Mouse (Mus musculus) liver, adult 2 months (tissue): ENCODE measurements at regions not wholly inside any gene's neighbourhood (a gene's known extent, or its start where the extent isn't known, plus 50 kb on each side); places are given as distances from the start of the nearest gene placed in this dataset.

Experiments
- DNase-seq: peaks from one replicate; pipeline ENCODE4 v3.0.0-alpha.2; 2011; ENCODE audit warnings: low read depth, low spot score; ENCODE audit errors: extremely low read depth
- H3K27ac ChIP-seq: fragments of 200-500 bp; replicated peaks from 2 replicates; pipeline ENCODE4 v1.5.1; 2012; ENCODE audit warnings: low read depth, mild to moderate bottlenecking, control low read depth, inconsistent platforms, low read length; ENCODE audit not compliant: insufficient read depth
- H3K27me3 ChIP-seq: fragments of 200-500 bp; 2 replicates; pipeline ENCODE4 v1.6.1; 2012; ENCODE audit warnings: mild to moderate bottlenecking, moderate library complexity, low read length, inconsistent platforms; ENCODE audit not compliant: control insufficient read depth, insufficient read depth
- H3K36me3 ChIP-seq: fragments of 200-500 bp; 2 replicates; pipeline ENCODE4 v1.6.1; 2012; ENCODE audit warnings: low read length, inconsistent platforms; ENCODE audit not compliant: control insufficient read depth, insufficient read depth
- H3K4me1 ChIP-seq: fragments of 200-500 bp; 2 replicates; pipeline ENCODE4 v1.6.1; 2011; ENCODE audit warnings: low read length; ENCODE audit not compliant: control insufficient read depth, insufficient read depth
- H3K4me3 ChIP-seq: fragments of 200-500 bp; 2 replicates; pipeline ENCODE4 v1.5.1; 2011; ENCODE audit warnings: low read depth, mild to moderate bottlenecking, control low read depth, low read length, moderate library complexity; ENCODE audit not compliant: insufficient read depth
- H3K79me2 ChIP-seq: fragments of 200-500 bp; 2 replicates; pipeline ENCODE4 v1.6.1; 2012; ENCODE audit warnings: inconsistent platforms, mild to moderate bottlenecking, low read length, moderate library complexity; ENCODE audit not compliant: control insufficient read depth, insufficient read depth
- H3K9ac ChIP-seq: fragments of 200-500 bp; 2 replicates; pipeline ENCODE4 v1.6.1; 2012; ENCODE audit warnings: low read depth, mild to moderate bottlenecking, control low read depth, inconsistent platforms, low read length
- CTCF ChIP-seq: fragments of 200-500 bp; IDR thresholded peaks from 2 replicates; pipeline ENCODE4 v1.5.1; 2011; ENCODE audit warnings: low read depth, low read length, control low read depth
- POLR2A ChIP-seq: fragments of 200-500 bp; IDR thresholded peaks from 2 replicates; pipeline ENCODE4 v1.6.1; 2011; ENCODE audit warnings: low read length, control low read depth; ENCODE audit not compliant: insufficient read depth; ENCODE audit errors: extremely low read depth
- WGBS: fragments of 180-500 bp; shearing (Covaris S2); methylation state at CpG from one replicate; pipeline ENCODE4 v1.1.7; 2018; 5-methylcytosine and 5-hydroxymethylcytosine counted together

GRCm38 (mm10) chr1:13437747-13438394 is 2024.0 kb downstream of the A830018L16Rik start:
- no peak overlapping the region for H3K27ac ChIP-seq
- no peak overlapping the region for H3K4me3 ChIP-seq
- no peaks in the 10 kb centered on the region for H3K79me2 ChIP-seq
- no peak for TF ChIP-seq CTCF
- no peak for TF ChIP-seq POLR2A
- peaks cover 2% of the 10 kb centered on the region; the same call in 1 of the 2 replicates for H3K4me1 ChIP-seq
- DNase-seq = peak; percentile 65
- H3K9ac ChIP-seq = no peak overlapping the region
- no peaks in the 10 kb centered on the region for H3K36me3 ChIP-seq
- WGBS = 17% methylated on average over 6 of the region's 6 CpGs
- no peaks in the 10 kb centered on the region for H3K27me3 ChIP-seq

- DNase-seq = no peak
- Histone ChIP-seq H3K4me1 (peaks cover 2% of the 10 kb centered on the region; the same call in 1 of the 2 replicates), H3K27ac (no peak overlapping the region), H3K27me3 (no peaks in the 10 kb centered on the region), H3K79me2 (no peaks in the 10 kb centered on the region), H3K36me3 (no peaks in the 10 kb centered on the region), H3K9ac (no peak overlapping the region), H3K4me3 (no peak overlapping the region)
- TF ChIP-seq POLR2A (no peak), CTCF (no peak)
- WGBS = 73% methylated on average over 6 of the region's 6 CpGs
Measured at GRCm38 (mm10) chr1:13442366-13442765, 2028.5 kb downstream of the A830018L16Rik start.

- no peak overlapping the region for H3K9ac ChIP-seq
- H3K36me3 ChIP-seq = no peaks in the 10 kb centered on the region
- no peaks in the 10 kb centered on the region for H3K27me3 ChIP-seq
- DNase-seq = no peak
- no peaks in the 10 kb centered on the region for H3K79me2 ChIP-seq
- H3K4me1 ChIP-seq = no peaks in the 10 kb centered on the region
- H3K4me3 ChIP-seq = no peak overlapping the region
- WGBS = 67% methylated on average over 2 of the region's 2 CpGs
- TF ChIP-seq CTCF = no peak
- TF ChIP-seq POLR2A = no peak
- no peak overlapping the region for H3K27ac ChIP-seq
Measured at GRCm38 (mm10) chr1:13454534-13454933, 2040.6 kb downstream of the A830018L16Rik start.

- no peak overlapping the region for H3K27ac ChIP-seq
- no peak for TF ChIP-seq CTCF
- no peak for TF ChIP-seq POLR2A
- no peak overlapping the region for H3K9ac ChIP-seq
- 79% methylated on average over 3 of the region's 3 CpGs for WGBS
- no peaks in the 10 kb centered on the region for H3K79me2 ChIP-seq
- no peaks in the 10 kb centered on the region for H3K4me1 ChIP-seq
- no peak overlapping the region for H3K4me3 ChIP-seq
- no peaks in the 10 kb centered on the region for H3K27me3 ChIP-seq
- no peaks in the 10 kb centered on the region for H3K36me3 ChIP-seq
- no peak for DNase-seq
Measured at GRCm38 (mm10) chr1:13455572-13455971, 2041.7 kb downstream of the A830018L16Rik start.

GRCm38 (mm10) chr1:13464311-13464710 is 2050.4 kb downstream of the A830018L16Rik start:
- WGBS = 96% methylated on average over 1 of the region's 1 CpGs
- Histone ChIP-seq H3K79me2 (no peaks in the 10 kb centered on the region), H3K36me3 (no peaks in the 10 kb centered on the region), H3K4me1 (peaks cover 4% of the 10 kb centered on the region), H3K4me3 (no peak overlapping the region), H3K27ac (no peak overlapping the region), H3K27me3 (no peaks in the 10 kb centered on the region), H3K9ac (no peak overlapping the region)
- no peak for TF ChIP-seq POLR2A
- TF ChIP-seq CTCF = no peak
- DNase-seq = peak; percentile 26

GRCm38 (mm10) chr1:13467174-13467573 is 2053.3 kb downstream of the A830018L16Rik start:
- H3K27ac ChIP-seq = peak overlapping the region; percentile 51; the same call in 1 of the 2 replicates
- peak; percentile 79 for DNase-seq
- WGBS = 24% methylated on average over 6 of the region's 6 CpGs

More at GRCm38 (mm10) chr1:13467174-13467573, 2053.3 kb downstream of the A830018L16Rik start:
- peak overlapping the region; percentile 64 for H3K9ac ChIP-seq
- H3K4me1 ChIP-seq = peaks cover 4% of the 10 kb centered on the region
- TF ChIP-seq CTCF = no peak
- TF ChIP-seq POLR2A = no peak
- H3K4me3 ChIP-seq = peak overlapping the region; percentile 51
- H3K36me3 ChIP-seq = no peaks in the 10 kb centered on the region
- no peaks in the 10 kb centered on the region for H3K79me2 ChIP-seq
- H3K27me3 ChIP-seq = no peaks in the 10 kb centered on the region
